Mouse (Mus musculus) stomach, embryonic 16.5 days (tissue): Measurements from ENCODE around the gene Lpin2. TPM values are rescaled to one million over a fixed set of nuclear protein-coding genes. Genes with fewer than 3 reads are reported as not detected.

Source experiments
- ATAC-seq: fragments of 200-750 bp; cut with Nextera tagmentation; 2 replicates; pipeline ENCODE4 v1.8.0; 2017; ENCODE audit warnings: moderate number of reproducible peaks, moderate TSS enrichment; ENCODE audit not compliant: insufficient read depth, low FRiP score
- H3K27ac ChIP-seq: fragments of 300-500 bp; sonication (generic); 2 replicates; pipeline ENCODE4 v1.5.1; 2014; ENCODE audit warnings: low read length
- H3K27me3 ChIP-seq: fragments of 300-500 bp; sonication (generic); 2 replicates; pipeline ENCODE4 v1.6.1; 2014; ENCODE audit warnings: low read length, control low read depth, mixed read lengths; ENCODE audit not compliant: control insufficient read depth, insufficient read depth
- H3K36me3 ChIP-seq: fragments of 300-500 bp; sonication (generic); 2 replicates; pipeline ENCODE4 v1.6.1; 2014; ENCODE audit warnings: low read length; ENCODE audit not compliant: control insufficient read depth, insufficient read depth
- H3K4me1 ChIP-seq: fragments of 300-500 bp; sonication (generic); 2 replicates; pipeline ENCODE4 v1.6.1; 2014; ENCODE audit warnings: low read length, control low read depth, mixed read lengths; ENCODE audit not compliant: control insufficient read depth, insufficient read depth
- H3K4me2 ChIP-seq: fragments of 300-500 bp; sonication (generic); 2 replicates; pipeline ENCODE4 v1.6.1; 2014; ENCODE audit warnings: low read depth, low read length, mixed read lengths
- H3K4me3 ChIP-seq: fragments of 300-500 bp; sonication (generic); replicated peaks from 2 replicates; pipeline ENCODE4 v1.5.1; 2014; ENCODE audit warnings: mild to moderate bottlenecking, low read length
- H3K9ac ChIP-seq: fragments of 300-500 bp; sonication (generic); 2 replicates; pipeline ENCODE4 v1.6.1; 2014; ENCODE audit warnings: low read length
- H3K9me3 ChIP-seq: fragments of 300-500 bp; sonication (generic); replicated peaks from 2 replicates; pipeline ENCODE4 v1.6.1; 2016; ENCODE audit warnings: low read length, control low read depth; ENCODE audit not compliant: control insufficient read depth
- WGBS: fragments of 180-500 bp; shearing (Covaris S2); extraction: QIAGEN DNeasy Blood & Tissue Kit; methylation state at CpG from one replicate; pipeline ENCODE4 v1.1.7; 2014; 5-methylcytosine and 5-hydroxymethylcytosine counted together
- polyA plus RNA-seq: library from polyadenylated mRNA; unstranded; fragments of >200 nt; fragmentation: Nextera tagmentation; extraction: Ambion mirVana; gene quantifications from 2 replicates; pipeline ENCODE4 v1.2.1, GENCODE M21; 2015

The Lpin2 gene
- polyA plus RNA-seq, 1 experiment from 2014 or later, result 27.6 TPM

- WGBS, result 60% methylated on average over 5 of the region's 5 CpGs
- Histone ChIP-seq H3K27ac (no peak overlapping the region), H3K4me3 (no peak overlapping the region), H3K4me1 (0 out of 2 replicates have a peak, but pooled peaks cover 3% of the 10 kb centered on the region), H3K27me3 (no peaks in the 10 kb centered on the region), H3K9ac (no peak overlapping the region), H3K36me3 (no peaks in the 10 kb centered on the region), H3K9me3 (no peaks in the 10 kb centered on the region), H3K4me2 (no peak overlapping the region)
- ATAC-seq, result no peak
These were observed 14.1 kb upstream of the Lpin2 start for GRCm38 (mm10) chr17:71168205-71168815.

- 51% methylated on average over 9 of the region's 9 CpGs for WGBS
- Histone ChIP-seq H3K4me3 (no peak overlapping the region), H3K27me3 (no peaks in the 10 kb centered on the region), H3K9me3 (no peaks in the 10 kb centered on the region), H3K27ac (no peak overlapping the region), H3K36me3 (no peaks in the 10 kb centered on the region), H3K9ac (no peak overlapping the region), H3K4me2 (no peak overlapping the region), H3K4me1 (0 out of 2 replicates have a peak, but pooled peaks cover 3% of the 10 kb centered on the region)
- no peak for ATAC-seq
These were observed 13.5 kb upstream of the Lpin2 start for GRCm38 (mm10) chr17:71168846-71169245.

GRCm38 (mm10) chr17:71169639-71170038, 12.7 kb upstream of the Lpin2 start:
- Histone ChIP-seq H3K4me2 (no peak overlapping the region), H3K4me1 (no peaks in the 10 kb centered on the region), H3K27me3 (no peaks in the 10 kb centered on the region), H3K4me3 (no peak overlapping the region), H3K9ac (no peak overlapping the region), H3K36me3 (no peaks in the 10 kb centered on the region), H3K9me3 (no peaks in the 10 kb centered on the region), H3K27ac (no peak overlapping the region)
- WGBS, result 72% methylated on average over 1 of the region's 1 CpGs
- ATAC-seq, result no peak

- no peak for ATAC-seq
- Histone ChIP-seq H3K9me3 (no peaks in the 10 kb centered on the region), H3K36me3 (no peaks in the 10 kb centered on the region), H3K27ac (no peak overlapping the region), H3K4me2 (no peak overlapping the region), H3K4me1 (no peaks in the 10 kb centered on the region), H3K9ac (no peak overlapping the region), H3K4me3 (no peak overlapping the region), H3K27me3 (no peaks in the 10 kb centered on the region)
- 80% methylated on average over 4 of the region's 4 CpGs for WGBS
These were observed 11.2 kb upstream of the Lpin2 start for GRCm38 (mm10) chr17:71171161-71171560.

GRCm38 (mm10) chr17:71177336-71177735, 5.0 kb upstream of the Lpin2 start:
- no peak overlapping the region for H3K4me3 ChIP-seq
- H3K27ac ChIP-seq, result no peak overlapping the region
- no peaks in the 10 kb centered on the region for H3K9me3 ChIP-seq
- H3K9ac ChIP-seq, result no peak overlapping the region
- peaks cover 4% of the 10 kb centered on the region; the same call in 1 of the 2 replicates for H3K4me1 ChIP-seq
- WGBS, result 83% methylated on average over 4 of the region's 4 CpGs
- H3K4me2 ChIP-seq, result no peak overlapping the region
- no peaks in the 10 kb centered on the region for H3K36me3 ChIP-seq
- ATAC-seq, result no peak
- H3K27me3 ChIP-seq, result no peaks in the 10 kb centered on the region

GRCm38 (mm10) chr17:71177949-71178348, 4.4 kb upstream of the Lpin2 start:
- no peak overlapping the region for H3K4me3 ChIP-seq
- no peaks in the 10 kb centered on the region for H3K36me3 ChIP-seq
- no peak overlapping the region for H3K4me2 ChIP-seq
- no peak for ATAC-seq
- H3K27me3 ChIP-seq, result no peaks in the 10 kb centered on the region
- no peaks in the 10 kb centered on the region for H3K9me3 ChIP-seq
- no peak overlapping the region for H3K9ac ChIP-seq
- WGBS, result 71% methylated on average over 2 of the region's 2 CpGs
- peaks cover 10% of the 10 kb centered on the region; the same call in 1 of the 2 replicates for H3K4me1 ChIP-seq
- H3K27ac ChIP-seq, result no peak overlapping the region

GRCm38 (mm10) chr17:71178530-71179181, 3.7 kb upstream of the Lpin2 start:
- no peaks in the 10 kb centered on the region for H3K27me3 ChIP-seq
- peaks cover 10% of the 10 kb centered on the region; the same call in 1 of the 2 replicates for H3K4me1 ChIP-seq
- no peaks in the 10 kb centered on the region for H3K36me3 ChIP-seq
- no peak for ATAC-seq
- H3K9ac ChIP-seq, result no peak overlapping the region
- 36% methylated on average over 10 of the region's 10 CpGs for WGBS
- no peak overlapping the region for H3K4me2 ChIP-seq
- no peaks in the 10 kb centered on the region for H3K9me3 ChIP-seq
- H3K27ac ChIP-seq, result 0 out of 2 replicates have a peak overlapping the region, but pooled peaks have one; percentile 43
- no peak overlapping the region for H3K4me3 ChIP-seq

GRCm38 (mm10) chr17:71179551-71180309, 2.6 kb upstream of the Lpin2 start:
- Histone ChIP-seq H3K4me1 (peaks cover 12% of the 10 kb centered on the region; the same call in 1 of the 2 replicates), H3K36me3 (no peaks in the 10 kb centered on the region), H3K27ac (no peak overlapping the region), H3K9ac (no peak overlapping the region), H3K9me3 (no peaks in the 10 kb centered on the region), H3K4me2 (no peak overlapping the region), H3K4me3 (no peak overlapping the region), H3K27me3 (no peaks in the 10 kb centered on the region)
- ATAC-seq, result no peak
- WGBS, result 87% methylated on average over 11 of the region's 11 CpGs

GRCm38 (mm10) chr17:71180601-71181000, 1.8 kb upstream of the Lpin2 start:
- no peak overlapping the region for H3K4me2 ChIP-seq
- no peaks in the 10 kb centered on the region for H3K36me3 ChIP-seq
- no peak overlapping the region for H3K4me3 ChIP-seq
- no peaks in the 10 kb centered on the region for H3K9me3 ChIP-seq
- no peak overlapping the region for H3K27ac ChIP-seq
- ATAC-seq, result no peak
- H3K4me1 ChIP-seq, result peaks cover 21% of the 10 kb centered on the region
- no peak overlapping the region for H3K9ac ChIP-seq
- no peaks in the 10 kb centered on the region for H3K27me3 ChIP-seq
- 96% methylated on average over 4 of the region's 4 CpGs for WGBS
